26 mouse cellular contexts compared by ENCODE assay signal in genomic region chr2:154654976-154655375, GRCm38 (mm10). TPM values are rescaled to one million over a fixed set of nuclear protein-coding genes. Genes with fewer than 3 reads are reported as not detected.
DNase-seq lines count a peak whose midpoint lies in the region; ATAC-seq lines count a peak whose summit lies in the region.
"Had no signal": no experiment of that assay in that cellular context is flagged by ENCODE, and none has a peak within 500 bp of the region (broad histone marks: within the 10 kb centered on the region; RNA-seq: fewer than 3 reads in every experiment).

No protein-coding gene starts in this region.

- no peak for ATAC-seq in megakaryocyte progenitor cell, adult 5-6 weeks (replicated peaks; ENCODE audit: poor library complexity)
- ATAC-seq: activated CD4-positive, CD25-positive, alpha-beta regulatory T cell, adult 4 months; CD4-positive, CD25-positive, alpha-beta regulatory T cell, adult 4 months; forebrain, embryonic 14.5 days; forebrain, embryonic 16.5 days; Patski had no signal

- peak; percentile 90 for DNase-seq in heart, adult 11 months
- DNase-seq in heart, postnatal 25 days (ENCODE audit: low spot score) = no peak
- DNase-seq in ES-CJ7 (ENCODE audit: low read depth, low spot score) = peak; percentile 33
- DNase-seq in R1 (ENCODE audit: low read depth, low spot score) = peak; percentile 66
- DNase-seq in adrenal gland, adult 18-20 months (ENCODE audit: low spot score in 2 of 2) = no peak
- DNase-seq in kidney, adult 8-10 months = no peak
- DNase-seq: adrenal gland, adult 2 months; adrenal gland, postnatal 10 days; adrenal gland, postnatal 25 days; B cell, adult 2 months; cerebellum, adult 11 months; cerebellum, adult 18-20 months; cerebellum, adult 8-10 months; cerebellum, adult 9-11 months; cerebellum, postnatal 14 days; cerebellum, postnatal 36 days; embryo, embryonic 11 days had no signal

- intact Hi-C loops in heart, postnatal 25 days (cut with DNase I) = no loop called here

RNA-seq across cellular contexts. Expression of gene Chmp4b, which starts 3.5 kb away (rescaled TPM):
- 100 to 1,000 TPM; 112 TPM for total RNA-seq in heart, postnatal 25 days (2021)
- total RNA-seq in adrenal gland, adult 18-20 months (2021) = 100 to 1,000 TPM; 206 to 285 TPM
- total RNA-seq in megakaryocyte progenitor cell, adult 5-6 weeks (2015) = 81.2 and 89.4 TPM in 2 replicates
- total RNA-seq in megakaryocyte progenitor cell, adult 5-6 weeks (2017) = 103 and 120 TPM in 2 replicates

RNA-seq across cellular contexts. Expression of gene 4930519P11Rik, which starts 41.7 kb away (rescaled TPM):
- total RNA-seq in heart, postnatal 25 days (2021) = not detected
- total RNA-seq in adrenal gland, adult 18-20 months (2021) = not detected
- 0.54 TPM in 1 of 2 replicates, not detected in the other for total RNA-seq in megakaryocyte progenitor cell, adult 5-6 weeks (2015)
- not detected in 2 replicates for total RNA-seq in megakaryocyte progenitor cell, adult 5-6 weeks (2017)
- total RNA-seq: adrenal gland, postnatal 10 days; CH12.LX; common myeloid progenitor, adult 5-6 weeks; G1E had no signal

RNA-seq across cellular contexts. Expression of gene Zfp341, which starts 41.9 kb away (rescaled TPM):
- total RNA-seq in heart, postnatal 25 days (2021) = 1 to 10 TPM; 3.0 to 3.1 TPM
- 1 to 10 TPM; 3.8 TPM for total RNA-seq in adrenal gland, adult 18-20 months (2021)
- 3.3 and 4.0 TPM in 2 replicates for total RNA-seq in megakaryocyte progenitor cell, adult 5-6 weeks (2015)
- 1.2 and 2.3 TPM in 2 replicates for total RNA-seq in megakaryocyte progenitor cell, adult 5-6 weeks (2017)

RNA-seq across cellular contexts. Expression of gene Pxmp4, which starts 51.5 kb away (rescaled TPM):
- 10 to 100 TPM; 23.9 to 26.0 TPM for total RNA-seq in heart, postnatal 25 days (2021)
- 10 to 100 TPM; 30.1 to 33.9 TPM for total RNA-seq in adrenal gland, adult 18-20 months (2021)
- total RNA-seq in megakaryocyte progenitor cell, adult 5-6 weeks (2015) = 14.6 and 14.9 TPM in 2 replicates
- 9.2 and 10.7 TPM in 2 replicates for total RNA-seq in megakaryocyte progenitor cell, adult 5-6 weeks (2017)

Comparison
In these comparisons a context has a peak if more than half of its experiments do, and no peak if none do; other contexts are left out.
1. DNase-seq: peak in heart, adult 11 months (single experiment), ES-CJ7 (single experiment) and R1 (single experiment); none in heart, postnatal 25 days (single experiment), adrenal gland, adult 18-20 months (0 of 2) and kidney, adult 8-10 months (0 of 2).